Mouse (Mus musculus): ENCODE measurements around the gene 4930438A08Rik. TPM values are rescaled to one million over a fixed set of nuclear protein-coding genes. Genes with fewer than 3 reads are reported as not detected.
A peak's percentile ranks its signal among the peaks of the same experiment; 100 is the strongest.
"Not testable (repeated sequence)": the region's sequence is repeated elsewhere in the genome, so short reads cannot be mapped to it uniquely, and the experiment has no call there.

4930438A08Rik gene
- polyA plus RNA-seq (2012; rRNA removed), result 0.53 and 0.63 TPM in 2 replicates

DNA sequence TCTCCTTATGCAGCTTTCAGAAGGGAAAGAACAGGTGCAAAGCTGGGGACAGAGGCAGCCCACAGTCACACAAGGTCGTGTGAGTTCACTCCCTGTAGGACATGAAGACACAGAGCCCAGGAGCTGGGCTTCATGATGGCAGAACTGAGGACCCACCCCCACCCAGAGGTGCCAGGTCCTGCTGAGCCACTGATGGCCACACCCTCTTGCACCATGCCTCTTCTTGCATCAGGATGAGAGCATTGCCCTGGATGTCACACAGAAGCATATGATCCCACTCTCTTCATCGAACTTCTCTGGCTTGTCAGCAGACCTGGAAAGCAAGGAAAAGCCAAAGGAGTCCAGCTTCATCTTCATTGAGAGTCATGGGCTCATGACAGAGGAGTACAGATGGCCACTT lies at the start of gene 4930438A08Rik:
Gene 4930438A08Rik, plus strand, starts transcription at position 228 of the 400 bp plus-strand sequence.
- H3K4me3 ChIP-seq (ENCODE audit: extremely low read depth, insufficient read depth, insufficient read length), result no peak within 1 kb of the TSS
- WGBS, result 57% methylated on average over 2 of the region's 2 CpGs
- DNase-seq (ENCODE audit: low read depth in 1 of 2, low spot score in 2 of 2), result no peak
- peaks cover 1% of the 10 kb centered on the region; the same call in 1 of the 2 replicates for H3K27me3 ChIP-seq (ENCODE audit: control insufficient read depth, insufficient read depth, low read length)
- peaks cover 2% of the 10 kb centered on the region; the same call in 1 of the 2 replicates for H3K4me1 ChIP-seq (ENCODE audit: control insufficient read depth, insufficient read depth, insufficient read length)
- TF ChIP-seq CTCF (IDR thresholded peaks at IDR 0.05; ENCODE audit: extremely low read depth, insufficient read depth, insufficient read length, insufficient replicate concordance) (no peak), POLR2A (IDR thresholded peaks at IDR 0.05; ENCODE audit: low read depth, low read length) (no peak)
- H3K36me3 ChIP-seq (ENCODE audit: control insufficient read depth, insufficient read depth, low read length), result no peaks in the 10 kb centered on the region
- H3K27ac ChIP-seq (ENCODE audit: insufficient read depth, low read length), result no peak within 1 kb of the TSS

DNA sequence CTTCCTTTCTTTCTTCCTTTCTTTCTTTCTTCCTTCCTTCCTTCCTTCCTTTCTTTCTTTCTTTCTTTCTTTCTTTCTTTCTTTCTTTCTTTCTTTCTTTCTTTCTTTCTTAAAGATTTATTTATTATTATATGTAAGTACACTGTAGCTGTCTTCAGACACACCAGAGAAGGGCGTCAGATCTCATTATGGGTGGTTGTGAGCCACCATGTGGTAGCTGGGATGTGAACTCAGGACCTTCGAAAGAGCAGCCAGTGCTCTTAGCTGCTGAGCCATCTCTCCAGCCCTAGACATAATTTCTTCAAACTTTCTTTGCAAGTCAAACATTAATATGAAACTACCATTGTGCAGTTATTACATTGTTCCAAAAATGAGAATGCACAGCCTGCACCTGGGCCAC lies 49.7 kb upstream of the 4930438A08Rik start:
- H3K4me3 ChIP-seq (ENCODE audit: extremely low read depth, insufficient read depth, insufficient read length); DNase-seq (ENCODE audit: low read depth in 1 of 2, low spot score in 2 of 2); H3K27me3 ChIP-seq (ENCODE audit: control insufficient read depth, insufficient read depth, low read length); H3K4me1 ChIP-seq (ENCODE audit: control insufficient read depth, insufficient read depth, insufficient read length); H3K27ac ChIP-seq (ENCODE audit: insufficient read depth, low read length); H3K36me3 ChIP-seq (ENCODE audit: control insufficient read depth, insufficient read depth, low read length): not testable (repeated sequence)
- WGBS, result 45% methylated on average over 2 of the region's 2 CpGs

DNA sequence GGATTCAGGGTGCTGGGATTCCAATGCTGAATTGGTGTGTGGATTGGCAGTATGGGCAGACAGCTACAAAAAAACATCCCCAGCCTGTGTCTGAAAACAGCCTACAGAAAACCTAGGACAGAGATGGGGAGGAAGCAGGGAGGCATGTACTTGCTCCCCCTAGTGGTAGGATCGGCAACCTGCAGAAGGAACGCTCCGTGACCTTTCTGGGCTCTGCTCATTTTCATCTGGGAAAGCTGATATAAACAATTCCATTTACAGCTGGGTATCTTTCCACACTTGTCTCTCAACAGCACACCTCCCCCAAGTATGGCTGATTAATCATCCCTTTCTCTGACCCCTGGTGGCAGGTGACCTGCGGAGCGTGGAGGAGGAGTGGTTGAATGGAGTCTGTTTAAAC lies 48.9 kb upstream of the 4930438A08Rik start:
- WGBS, result 22% methylated on average over 5 of the region's 5 CpGs
- H3K27ac ChIP-seq (ENCODE audit: insufficient read depth, low read length), result no peak overlapping the region

DNA sequence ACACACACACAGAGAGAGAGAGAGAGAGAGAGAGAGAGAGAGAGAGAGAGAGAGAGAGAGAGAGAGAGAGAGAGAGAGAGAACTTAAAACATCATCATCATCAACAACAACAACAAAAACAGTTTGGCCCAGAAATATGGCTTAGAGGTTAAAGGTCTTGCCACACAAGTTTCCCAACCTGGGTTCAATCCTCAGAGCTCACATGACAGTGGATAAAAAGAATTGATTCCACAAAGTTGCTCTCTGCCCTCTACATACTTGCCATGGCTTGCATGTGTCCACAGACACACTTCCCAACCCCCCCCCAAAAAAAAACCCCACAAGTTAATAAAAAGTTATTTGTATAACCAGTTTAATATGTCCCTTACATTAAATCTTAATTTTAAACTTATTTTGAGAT lies 48.2 kb upstream of the 4930438A08Rik start:
- Histone ChIP-seq H3K36me3 (ENCODE audit: control insufficient read depth, insufficient read depth, low read length) (no peaks in the 10 kb centered on the region), H3K4me3 (ENCODE audit: extremely low read depth, insufficient read depth, insufficient read length) (no peak overlapping the region), H3K4me1 (ENCODE audit: control insufficient read depth, insufficient read depth, insufficient read length) (peaks cover 9% of the 10 kb centered on the region; the same call in 1 of the 2 replicates), H3K27ac (ENCODE audit: insufficient read depth, low read length) (no peak overlapping the region), H3K27me3 (ENCODE audit: control insufficient read depth, insufficient read depth, low read length) (no peaks in the 10 kb centered on the region)
- no peak for TF ChIP-seq POLR2A (IDR thresholded peaks at IDR 0.05; ENCODE audit: low read depth, low read length)
- no peak for TF ChIP-seq CTCF (IDR thresholded peaks at IDR 0.05; ENCODE audit: extremely low read depth, insufficient read depth, insufficient read length, insufficient replicate concordance)
- no peak for DNase-seq (ENCODE audit: low read depth in 1 of 2, low spot score in 2 of 2)

More for the DNA sequence above, 48.9 kb upstream of the 4930438A08Rik start:
- H3K4me1 ChIP-seq (ENCODE audit: control insufficient read depth, insufficient read depth, insufficient read length), result peaks cover 9% of the 10 kb centered on the region; the same call in 1 of the 2 replicates
- no peak overlapping the region for H3K4me3 ChIP-seq (ENCODE audit: extremely low read depth, insufficient read depth, insufficient read length)
- DNase-seq (ENCODE audit: low read depth in 1 of 2, low spot score in 2 of 2), result peak; percentile 44 to 67
- TF ChIP-seq POLR2A (IDR thresholded peaks at IDR 0.05; ENCODE audit: low read depth, low read length) (no peak), CTCF (IDR thresholded peaks at IDR 0.05; ENCODE audit: extremely low read depth, insufficient read depth, insufficient read length, insufficient replicate concordance) (peak; percentile 90; the same call in 1 of the 2 replicates)
- peaks cover 2% of the 10 kb centered on the region; the same call in 1 of the 2 replicates for H3K36me3 ChIP-seq (ENCODE audit: control insufficient read depth, insufficient read depth, low read length)
- H3K27me3 ChIP-seq (ENCODE audit: control insufficient read depth, insufficient read depth, low read length), result no peaks in the 10 kb centered on the region

GRCm38 (mm10) chr11:58228021-58228420 lies 46.6 kb upstream of the 4930438A08Rik start:
- WGBS, result 85% methylated on average over 2 of the region's 2 CpGs
- H3K4me1 ChIP-seq (ENCODE audit: control insufficient read depth, insufficient read depth, insufficient read length); DNase-seq (ENCODE audit: low read depth in 1 of 2, low spot score in 2 of 2); H3K27me3 ChIP-seq (ENCODE audit: control insufficient read depth, insufficient read depth, low read length); H3K4me3 ChIP-seq (ENCODE audit: extremely low read depth, insufficient read depth, insufficient read length); H3K36me3 ChIP-seq (ENCODE audit: control insufficient read depth, insufficient read depth, low read length); H3K27ac ChIP-seq (ENCODE audit: insufficient read depth, low read length): not testable (repeated sequence)

DNA sequence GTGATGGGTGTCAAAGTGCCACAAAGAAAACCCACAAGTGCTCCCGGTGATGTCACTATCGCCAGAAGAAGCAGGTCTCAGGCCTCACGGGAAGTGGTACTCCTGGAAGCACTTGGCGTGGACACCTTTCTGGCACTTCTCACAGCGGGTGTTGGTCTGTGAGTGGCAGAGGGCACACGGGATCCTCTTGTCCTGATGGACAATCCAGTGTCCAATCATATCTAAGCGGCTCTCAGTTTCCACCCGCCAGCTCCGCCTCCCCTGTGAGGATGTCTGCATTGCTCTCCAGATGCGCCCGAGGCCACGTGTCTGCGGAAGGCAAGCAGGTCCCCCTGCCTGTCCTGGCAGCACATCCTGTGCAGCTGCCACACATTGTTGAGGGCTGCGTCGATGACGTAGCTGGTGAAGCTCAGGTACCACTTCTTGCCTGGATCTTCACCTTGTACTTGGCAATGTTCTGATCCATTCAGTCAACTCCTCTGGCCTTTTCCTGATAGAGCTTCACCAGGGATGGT lies 44.1 kb upstream of the 4930438A08Rik start:
- no peak for TF ChIP-seq CTCF (IDR thresholded peaks at IDR 0.05; ENCODE audit: extremely low read depth, insufficient read depth, insufficient read length, insufficient replicate concordance)
- no peak for TF ChIP-seq POLR2A (IDR thresholded peaks at IDR 0.05; ENCODE audit: low read depth, low read length)
- Histone ChIP-seq H3K27me3 (ENCODE audit: control insufficient read depth, insufficient read depth, low read length) (no peaks in the 10 kb centered on the region), H3K36me3 (ENCODE audit: control insufficient read depth, insufficient read depth, low read length) (no peaks in the 10 kb centered on the region), H3K27ac (ENCODE audit: insufficient read depth, low read length) (no peak overlapping the region), H3K4me1 (ENCODE audit: control insufficient read depth, insufficient read depth, insufficient read length) (no peaks in the 10 kb centered on the region; the same call in 1 of the 2 replicates), H3K4me3 (ENCODE audit: extremely low read depth, insufficient read depth, insufficient read length) (no peak overlapping the region)
- DNase-seq (ENCODE audit: low read depth in 1 of 2, low spot score in 2 of 2), result no peak
- 66% methylated on average over 16 of the region's 16 CpGs for WGBS

GRCm38 (mm10) chr11:58231156-58231555 lies 43.4 kb upstream of the 4930438A08Rik start:
- TF ChIP-seq CTCF (IDR thresholded peaks at IDR 0.05; ENCODE audit: extremely low read depth, insufficient read depth, insufficient read length, insufficient replicate concordance), result no peak
- no peak for TF ChIP-seq POLR2A (IDR thresholded peaks at IDR 0.05; ENCODE audit: low read depth, low read length)
- H3K27me3 ChIP-seq (ENCODE audit: control insufficient read depth, insufficient read depth, low read length), result no peaks in the 10 kb centered on the region
- no peaks in the 10 kb centered on the region for H3K36me3 ChIP-seq (ENCODE audit: control insufficient read depth, insufficient read depth, low read length)
- H3K27ac ChIP-seq (ENCODE audit: insufficient read depth, low read length), result no peak overlapping the region
- no peak for DNase-seq (ENCODE audit: low read depth in 1 of 2, low spot score in 2 of 2)
- WGBS, result 92% methylated on average over 8 of the region's 8 CpGs
- H3K4me3 ChIP-seq (ENCODE audit: extremely low read depth, insufficient read depth, insufficient read length), result no peak overlapping the region
- H3K4me1 ChIP-seq (ENCODE audit: control insufficient read depth, insufficient read depth, insufficient read length), result no peaks in the 10 kb centered on the region

GRCm38 (mm10) chr11:58234551-58234950 lies 40.0 kb upstream of the 4930438A08Rik start:
- 90% methylated on average over 3 of the region's 3 CpGs for WGBS
- not testable (repeated sequence) for DNase-seq (ENCODE audit: low read depth in 1 of 2, low spot score in 2 of 2)

More at GRCm38 (mm10) chr11:58234551-58234950, 40.0 kb upstream of the 4930438A08Rik start:
- not testable (repeated sequence) for H3K27me3 ChIP-seq (ENCODE audit: control insufficient read depth, insufficient read depth, low read length); H3K4me3 ChIP-seq (ENCODE audit: extremely low read depth, insufficient read depth, insufficient read length); H3K36me3 ChIP-seq (ENCODE audit: control insufficient read depth, insufficient read depth, low read length); H3K4me1 ChIP-seq (ENCODE audit: control insufficient read depth, insufficient read depth, insufficient read length); H3K27ac ChIP-seq (ENCODE audit: insufficient read depth, low read length)
